Mouse (Mus musculus): ENCODE measurements around the gene Nfx1.

Nfx1 gene

GRCm38 (mm10) chr4:41050726-41051675 is 80.3 kb downstream of the Nfx1 start:
- ChIA-PET CTCF (interaction anchor here (0.5 to 4.3 kb wide), 92 partner anchors 9 to 687 kb away, joined by 3 to 97 read pairs (median 4); partner anchors contain the start of genes Nol6 (in 3 of the 4), AI464131 (in 1 of the 4), Aqp3 (in 1 of the 4) and Bag1 (in 1 of the 4)), POLR2A (interaction anchor here (0.5 to 14.2 kb wide), 74 partner anchors 8 to 298 kb away, joined by 3 to 236 read pairs (median 4); partner anchors contain the start of genes Nol6 (in 4 of the 4), Aqp3 (in 3 of the 4), Ubap1 (in 1 of the 4) and Ubap2 (in 1 of the 4))

DNA sequence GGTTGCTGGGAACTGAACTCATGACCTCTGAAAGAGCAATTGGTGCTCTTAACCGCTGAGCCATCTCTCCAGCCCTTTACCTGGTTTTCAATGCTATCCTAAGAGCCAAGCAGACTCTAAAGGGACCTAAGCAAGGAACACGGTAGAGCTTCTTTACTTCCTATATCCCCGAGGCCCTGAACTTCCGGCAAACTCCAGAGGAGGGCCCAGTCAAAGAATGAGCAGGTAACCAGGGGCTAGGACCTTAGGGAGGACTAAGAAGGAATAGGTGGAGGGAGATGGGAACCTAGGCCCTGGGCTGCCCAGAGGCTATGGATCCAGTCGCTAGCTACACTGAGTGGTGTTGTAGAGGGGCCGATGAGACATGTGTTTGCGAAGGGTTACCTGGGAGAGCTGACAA is 81.1 kb downstream of the Nfx1 start:
- ChIA-PET CTCF (interaction anchor here (0.5 to 4.3 kb wide), 63 partner anchors 8 to 686 kb away, joined by 3 to 97 read pairs (median 4); partner anchors contain the start of genes Nol6 (in 2 of the 4), AI464131 (in 1 of the 4), Aqp3 (in 1 of the 4) and Bag1 (in 1 of the 4)), POLR2A (interaction anchor here (0.6 to 14.2 kb wide), 51 partner anchors 7 to 232 kb away, joined by 3 to 236 read pairs (median 5); partner anchors contain the start of genes Aqp3 (in 3 of the 4), Nol6 (in 3 of the 4) and Ubap2 (in 1 of the 4))

DNA sequence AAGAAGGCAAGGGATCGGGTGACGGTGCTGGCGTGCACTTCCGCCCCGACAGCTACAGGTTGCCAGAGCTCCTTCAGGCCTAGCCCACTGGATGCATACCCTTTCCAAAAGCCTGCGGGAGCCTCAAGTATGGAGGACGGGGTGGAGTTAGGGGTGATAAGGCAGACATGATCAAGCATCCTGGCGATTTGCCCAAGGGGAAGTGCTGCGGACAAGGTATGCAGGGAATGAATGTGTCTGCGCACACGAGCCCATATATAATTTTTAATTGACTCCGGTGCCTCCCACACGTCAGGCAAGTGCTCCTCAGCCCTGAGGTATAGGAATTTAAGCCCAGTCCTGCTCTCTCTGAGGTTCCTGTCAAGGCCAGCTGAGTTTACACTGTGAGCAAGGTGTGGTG is 84.4 kb downstream of the Nfx1 start:
- ChIA-PET CTCF (interaction anchor here (0.6 to 2.4 kb wide), 11 partner anchors 8 to 286 kb away, joined by 3 to 9 read pairs (median 6); partner anchors contain the start of gene Nol6 (in 1 of the 4)), POLR2A (interaction anchor here (0.7 to 14.2 kb wide), 22 partner anchors 9 to 514 kb away, joined by 3 to 236 read pairs (median 4); partner anchors contain the start of genes Aqp3 (in 2 of the 4), Nol6 (in 2 of the 4), Dnaic1 (in 1 of the 4) and Fam219a (in 1 of the 4))

GRCm38 (mm10) chr4:41056253-41056652 is 85.5 kb downstream of the Nfx1 start:
- CTCF ChIA-PET = interaction anchor here (0.6 to 2.4 kb wide), 11 partner anchors 19 to 283 kb away, joined by 3 to 7 read pairs (median 4); no protein-coding TSS in a partner anchor
- POLR2A ChIA-PET = interaction anchor here in 3 of 4 experiments (0.6 to 14.2 kb wide), 22 partner anchors 7 to 651 kb away, joined by 3 to 236 read pairs (median 4); partner anchors contain the start of genes Aqp3 (in 2 of the 3), Nol6 (in 1 of the 3) and Ubap2 (in 1 of the 3)

GRCm38 (mm10) chr4:41056742-41057332 is 86.1 kb downstream of the Nfx1 start:
- ChIA-PET POLR2A (interaction anchor here (0.5 to 14.2 kb wide), 25 partner anchors 7 to 650 kb away, joined by 3 to 236 read pairs (median 4); partner anchors contain the start of genes Aqp3 (in 2 of the 4), Nol6 (in 1 of the 4) and Ubap2 (in 1 of the 4)), CTCF (interaction anchor here (0.6 to 2.4 kb wide), 9 partner anchors 29 to 284 kb away, joined by 3 to 7 read pairs (median 4); no protein-coding TSS in a partner anchor)

DNA sequence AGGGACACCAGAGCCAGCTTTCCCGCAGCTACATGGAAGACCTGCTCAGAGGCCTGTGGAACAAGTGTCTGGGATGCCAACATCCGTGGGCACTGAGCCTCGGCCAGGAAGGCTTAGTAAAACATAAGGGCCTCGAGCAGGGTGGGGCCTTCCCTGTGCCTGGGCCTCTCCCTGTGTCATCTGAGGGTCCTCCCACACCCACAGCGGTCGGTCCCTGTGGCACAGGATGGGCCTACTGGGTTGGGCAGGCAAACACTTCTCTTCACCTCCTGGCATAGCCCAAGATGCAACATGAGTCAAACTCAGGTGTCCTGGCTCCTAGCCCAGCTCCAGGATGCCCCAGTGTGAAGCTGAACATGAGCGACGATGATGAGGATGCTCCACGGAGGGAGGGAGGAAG is 86.7 kb downstream of the Nfx1 start:
- ChIA-PET CTCF (interaction anchor here in 2 of 4 experiments (0.6 to 1.1 kb wide), 3 partner anchors 72 to 234 kb away, joined by 4 to 5 read pairs (median 4); no protein-coding TSS in a partner anchor), POLR2A (interaction anchor here (0.5 to 14.2 kb wide), 22 partner anchors 6 to 650 kb away, joined by 3 to 236 read pairs (median 4); partner anchors contain the start of genes Aqp3 (in 2 of the 4) and Nol6 (in 1 of the 4))

- ChIA-PET POLR2A (interaction anchor here in 3 of 4 experiments (0.5 to 16.8 kb wide), 25 partner anchors 8 to 276 kb away, joined by 3 to 236 read pairs (median 5); partner anchors contain the start of genes Aqp3 (in 2 of the 3), Nol6 (in 2 of the 3), Bag1 (in 1 of the 3) and Chmp5 (in 1 of the 3)), CTCF (interaction anchor here (0.6 to 7.2 kb wide), 32 partner anchors 8 to 506 kb away, joined by 3 to 46 read pairs (median 4); partner anchors contain the start of genes Nol6 (in 2 of the 4), Aqp7 (in 1 of the 4), Dnaic1 (in 1 of the 4) and Fam219a (in 1 of the 4))
These were observed 92.6 kb downstream of the Nfx1 start for GRCm38 (mm10) chr4:41063351-41063750.

DNA sequence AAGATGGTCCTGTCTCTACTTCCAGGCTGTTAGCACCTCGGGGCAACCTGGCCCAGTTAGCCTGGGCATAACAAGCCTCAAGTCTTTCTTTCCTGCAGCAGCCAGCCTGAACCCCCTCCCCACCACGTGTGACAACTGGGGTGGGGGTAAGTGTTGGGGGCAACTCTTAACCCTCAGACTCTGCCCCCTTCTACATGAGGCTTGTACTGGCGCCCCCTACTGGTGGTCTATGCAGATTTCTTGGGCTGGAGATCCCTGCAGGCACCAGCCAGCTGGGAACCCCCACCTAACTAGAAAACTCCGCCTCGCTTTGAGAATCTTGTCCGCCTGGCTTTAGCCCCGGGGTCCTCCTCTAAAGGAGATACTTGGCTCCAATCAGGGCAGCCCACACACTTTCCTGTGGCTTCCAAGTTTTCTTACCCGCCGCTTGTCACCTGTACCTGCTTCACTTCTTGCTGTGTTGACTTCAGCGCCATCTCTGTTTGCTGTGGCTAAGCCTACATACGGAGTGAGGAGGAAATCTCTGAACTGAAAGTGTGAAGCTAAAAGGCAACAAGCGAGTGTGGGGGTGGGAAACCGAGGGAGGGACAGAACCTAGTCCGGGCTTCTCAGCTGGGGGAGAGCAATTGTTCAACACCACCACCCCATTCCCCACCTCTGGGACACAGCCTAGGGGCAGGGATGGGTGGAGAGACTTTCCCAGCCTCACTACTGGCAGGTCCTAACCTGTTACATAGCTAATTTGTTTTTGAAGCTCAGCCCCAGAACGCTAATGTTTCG is 93.4 kb downstream of the Nfx1 start:
- ChIA-PET CTCF (interaction anchor here (0.5 to 7.2 kb wide), 53 partner anchors 8 to 506 kb away, joined by 3 to 46 read pairs (median 4); partner anchors contain the start of genes Nol6 (in 3 of the 4), Aqp3 (in 1 of the 4), Dnaic1 (in 1 of the 4) and Fam219a (in 1 of the 4)), POLR2A (interaction anchor here (0.5 to 16.8 kb wide), 39 partner anchors 8 to 285 kb away, joined by 3 to 236 read pairs (median 4); partner anchors contain the start of genes Aqp3 (in 3 of the 4), Nol6 (in 2 of the 4), Bag1 (in 1 of the 4) and Chmp5 (in 1 of the 4))

DNA sequence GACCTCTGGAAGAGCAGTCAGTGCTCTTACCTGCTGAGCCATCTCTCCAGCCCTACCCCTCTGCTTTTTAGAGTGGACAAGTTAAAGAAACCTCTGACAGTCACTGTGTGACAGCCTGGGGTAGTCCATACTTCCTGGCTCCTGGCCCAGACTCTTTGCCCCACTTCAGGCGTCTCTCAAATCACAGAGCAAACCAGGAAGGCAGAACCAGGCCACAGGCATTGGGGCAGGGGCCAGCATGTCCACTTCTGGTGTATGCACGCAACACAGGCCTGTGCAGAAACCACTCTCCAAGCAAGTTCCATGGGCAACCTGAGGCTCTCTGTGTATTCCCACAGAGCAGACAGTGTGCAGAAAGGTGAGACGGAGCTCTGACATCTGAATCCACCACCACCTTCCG is 94.5 kb downstream of the Nfx1 start:
- POLR2A ChIA-PET = interaction anchor here in 3 of 4 experiments (0.6 to 16.8 kb wide), 22 partner anchors 10 to 220 kb away, joined by 3 to 236 read pairs (median 4); partner anchors contain the start of genes Aqp3 (in 3 of the 3) and Nol6 (in 2 of the 3)
- CTCF ChIA-PET = interaction anchor here in 2 of 4 experiments (0.6 to 7.2 kb wide), 8 partner anchors 13 to 437 kb away, joined by 3 to 46 read pairs (median 5); no protein-coding TSS in a partner anchor

DNA sequence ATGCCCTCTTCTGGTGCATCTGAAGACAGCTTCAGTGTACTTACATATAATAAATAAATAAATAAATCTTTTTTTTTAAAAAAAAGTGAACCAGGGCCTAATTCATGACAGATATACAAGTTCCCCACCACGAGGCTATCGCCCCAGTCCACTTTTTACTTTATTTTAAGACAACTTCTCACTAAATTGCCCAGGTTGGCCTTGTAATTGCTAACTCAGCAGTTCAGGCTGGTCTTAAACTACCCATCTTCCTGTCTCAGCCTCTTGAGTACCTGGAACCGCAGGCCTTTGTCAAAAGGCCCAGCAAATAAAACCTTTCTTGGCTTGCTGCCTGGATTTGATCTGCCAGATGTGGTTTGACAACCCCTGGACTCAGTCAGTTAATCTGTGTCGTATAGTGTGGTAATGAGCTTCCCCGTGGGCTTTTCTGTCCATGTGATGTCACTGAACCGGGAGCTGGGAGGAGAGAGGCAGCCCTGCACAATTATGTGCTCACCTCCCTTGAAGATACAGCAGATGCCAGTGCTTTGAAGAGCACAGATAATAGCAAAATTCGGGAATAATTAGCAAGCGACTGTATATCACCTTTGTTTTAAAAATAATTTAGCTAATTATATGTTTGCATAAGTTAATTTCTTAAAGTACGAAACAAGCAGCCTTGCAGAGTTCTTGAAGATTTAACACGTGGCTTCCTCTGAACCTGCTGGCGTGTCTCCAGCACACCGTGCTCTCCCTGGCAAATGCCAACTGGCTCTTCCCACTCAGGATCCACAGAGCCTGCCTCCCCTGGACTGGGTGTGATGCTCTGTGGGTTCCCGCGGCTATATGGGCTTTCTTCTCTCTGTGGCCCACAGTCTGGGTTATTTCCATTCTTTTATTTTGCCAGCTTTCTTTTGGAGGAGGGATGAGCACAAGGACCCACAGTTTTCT is 101.1 kb downstream of the Nfx1 start:
- POLR2A ChIA-PET = interaction anchor here in 3 of 4 experiments (0.5 to 16.8 kb wide), 30 partner anchors 8 to 385 kb away, joined by 3 to 236 read pairs (median 4); partner anchors contain the start of genes Aqp3 (in 1 of the 3) and Ubap1 (in 1 of the 3)
- CTCF ChIA-PET = interaction anchor here (0.6 to 1.4 kb wide), 6 partner anchors 7 to 58 kb away, joined by 3 to 8 read pairs (median 4); no protein-coding TSS in a partner anchor

- POLR2A ChIA-PET = interaction anchor here in 3 of 4 experiments (0.7 to 16.8 kb wide), 22 partner anchors 9 to 77 kb away, joined by 3 to 236 read pairs (median 4); partner anchors contain the start of gene Aqp3 (in 2 of the 3)
- CTCF ChIA-PET = interaction anchor here (0.6 to 1.4 kb wide), 9 partner anchors 9 to 245 kb away, joined by 3 to 8 read pairs (median 4); no protein-coding TSS in a partner anchor
These were observed 102.5 kb downstream of the Nfx1 start for GRCm38 (mm10) chr4:41073008-41073817.

- ChIA-PET CTCF (interaction anchor here (0.6 to 1.5 kb wide), 10 partner anchors 9 to 430 kb away, joined by 3 to 5 read pairs (median 4); partner anchors contain the start of gene Nol6 (in 1 of the 4)), POLR2A (interaction anchor here (0.5 to 16.8 kb wide), 22 partner anchors 7 to 596 kb away, joined by 3 to 236 read pairs (median 4); partner anchors contain the start of genes Aqp3 (in 2 of the 4), Nol6 (in 1 of the 4) and Nudt2 (in 1 of the 4))
These were observed 103.8 kb downstream of the Nfx1 start for GRCm38 (mm10) chr4:41074461-41074860.

All from embryonic stem cell, embryonic (primary cell).